Mouse (Mus musculus): ENCODE measurements at regions not wholly inside any gene's neighbourhood (a gene's known extent, or its start where the extent isn't known, plus 50 kb on each side); places are given as distances from the start of the nearest gene placed in this dataset.

DNA sequence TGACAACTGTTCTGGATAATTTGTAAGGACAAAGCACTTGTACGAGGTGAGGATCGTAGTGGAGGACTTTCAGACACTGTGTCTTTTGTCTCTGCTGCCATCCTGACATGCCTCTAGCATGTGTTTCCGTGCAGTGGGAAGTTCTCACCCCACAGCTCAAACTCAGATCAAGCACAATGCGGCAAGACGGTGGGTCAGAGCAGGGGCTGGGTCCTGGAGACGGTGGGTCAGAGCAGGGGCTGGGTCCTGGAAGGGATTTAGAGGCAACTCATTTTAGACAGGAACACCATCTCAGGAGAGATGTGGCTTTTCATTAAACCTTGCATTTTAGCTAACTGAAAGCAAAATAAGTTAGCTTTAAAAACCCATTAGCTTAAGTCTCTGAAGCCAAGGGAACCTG is 52.3 kb upstream of the Trpc7 start:
- 86% methylated on average over 6 of the region's 6 CpGs for WGBS
- DNase-seq (ENCODE audit: low read depth, low spot score), result no peak

DNA sequence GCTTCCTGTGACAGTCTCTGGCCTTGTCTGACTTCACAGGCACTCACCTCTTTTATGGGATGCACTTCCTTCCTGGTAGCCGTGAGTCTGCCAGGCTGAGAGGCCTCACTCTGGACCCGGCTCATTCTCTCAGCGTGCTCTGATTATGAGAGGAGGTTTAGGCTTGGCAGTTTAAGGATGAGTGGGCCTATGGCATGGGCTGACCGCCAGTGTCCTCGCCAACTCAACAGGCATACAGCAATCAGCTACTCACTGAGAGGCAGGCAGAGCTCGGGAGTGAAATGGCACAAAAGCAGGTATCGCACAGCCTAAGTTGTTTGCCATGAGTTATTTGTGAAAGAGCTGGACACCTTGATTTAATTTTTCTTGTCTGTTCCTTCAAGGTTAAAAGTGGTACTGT is 51.5 kb upstream of the Trpc7 start:
- DNase-seq (ENCODE audit: low read depth, low spot score), result no peak
- WGBS, result 71% methylated on average over 7 of the region's 7 CpGs

All from large intestine, adult 2 months (tissue).